Mouse (Mus musculus) cerebellum, adult 11 months (tissue): ENCODE measurements around the gene Bfsp1.

Experiments used
- DNase-seq: peaks from one replicate; pipeline ENCODE4 v3.0.0; 2022

The Bfsp1 gene

DNA sequence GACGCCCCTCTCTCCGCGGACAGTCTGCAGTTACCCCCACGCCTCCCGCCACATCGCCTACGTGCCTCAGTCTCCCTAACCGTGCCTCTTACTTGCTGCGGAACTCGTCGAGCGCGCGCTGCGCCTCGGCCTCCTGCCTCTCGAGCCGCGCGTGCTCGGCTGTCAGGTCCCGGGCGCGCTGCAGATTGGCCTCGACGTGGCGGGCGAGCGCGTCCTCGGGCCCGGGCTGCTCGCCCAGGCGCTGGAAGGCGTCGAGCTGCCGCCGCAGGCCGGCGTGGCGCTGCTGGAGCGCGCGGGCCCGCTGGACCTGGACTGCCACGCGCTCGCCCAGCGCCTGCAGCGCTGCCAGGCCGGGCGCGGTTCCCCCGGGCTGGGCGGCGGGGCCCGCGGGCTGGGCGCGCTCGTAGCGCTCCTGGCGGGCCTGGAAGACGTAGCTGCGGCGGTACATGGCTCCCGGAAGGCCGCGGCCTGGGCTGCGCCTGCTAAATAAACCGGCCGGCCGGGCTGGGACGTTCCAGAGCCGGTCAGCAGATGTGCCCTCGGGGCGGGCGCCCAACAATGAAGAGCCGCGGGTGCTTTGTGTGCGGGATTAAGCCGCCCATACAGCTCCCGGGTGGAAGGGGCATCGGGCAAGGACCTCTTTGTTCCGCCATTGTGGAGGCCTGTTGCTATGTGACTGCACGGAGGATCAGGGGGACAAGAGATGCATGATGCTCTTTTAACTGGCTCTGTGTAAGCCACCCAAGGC lies at the start of gene Bfsp1:
Gene Bfsp1, minus strand, starts transcription at position 690 of the 748 bp plus-strand sequence.
- DNase-seq: no peak

DNA sequence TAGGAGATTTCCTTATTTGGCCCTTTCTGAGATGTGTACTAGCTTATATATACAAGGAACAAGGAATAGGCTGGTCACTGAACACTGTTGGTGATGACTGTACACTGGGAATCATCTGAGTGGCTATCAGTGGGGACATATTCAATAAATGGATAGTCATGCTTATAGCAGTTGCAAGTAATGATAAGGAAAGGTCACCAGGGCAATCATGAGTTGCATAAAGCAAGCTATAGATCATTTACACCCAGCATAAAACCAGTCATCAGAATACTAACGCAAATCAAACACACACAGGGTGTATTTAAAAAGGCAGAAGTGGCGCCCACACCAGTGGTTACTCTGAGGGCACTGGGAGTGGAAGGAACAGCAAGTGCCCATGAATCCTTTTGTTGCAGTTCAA lies 49.2 kb upstream of the Bfsp1 start:
- DNase-seq: no peak

DNA sequence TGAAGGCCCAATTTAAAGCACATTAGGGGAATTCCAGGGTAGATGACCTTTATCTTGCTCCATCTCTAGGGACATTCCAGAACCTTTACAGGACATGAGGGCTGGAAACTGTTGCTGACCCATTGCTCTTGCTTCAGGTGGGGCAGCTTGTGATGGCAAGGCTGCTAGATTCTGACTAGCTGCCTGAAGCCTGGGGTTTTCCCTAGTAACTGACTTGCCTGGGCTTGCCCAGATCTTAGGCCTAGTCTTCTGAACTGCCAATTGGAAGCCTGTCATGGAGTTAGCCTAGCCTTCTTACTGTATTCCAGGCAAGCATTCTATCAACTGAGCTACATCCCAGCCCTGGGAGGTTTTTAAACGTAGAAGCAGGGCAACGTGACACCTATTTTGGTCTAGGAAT lies 46.3 kb upstream of the Bfsp1 start:
- DNase-seq: no peak

DNA sequence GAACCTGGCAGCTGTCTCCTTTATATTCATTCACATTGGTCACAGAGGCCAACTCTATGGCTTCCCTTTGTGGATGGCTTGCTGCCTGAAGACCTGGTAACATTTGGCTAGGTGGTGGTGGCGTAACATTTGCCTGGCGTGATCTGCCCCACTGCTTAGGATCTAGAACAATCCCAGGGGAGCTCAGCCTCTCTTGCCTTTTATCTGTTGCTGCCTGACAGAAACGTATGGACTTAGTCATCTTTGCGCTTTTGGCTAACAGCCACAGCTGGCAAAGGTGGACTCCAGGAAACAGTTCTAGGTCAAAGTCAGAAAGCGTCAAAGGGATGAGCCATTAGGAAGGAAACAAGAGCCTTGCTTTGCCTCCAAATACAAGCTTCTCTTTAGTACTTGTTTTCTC lies 41.9 kb upstream of the Bfsp1 start:
- no peak for DNase-seq

DNA sequence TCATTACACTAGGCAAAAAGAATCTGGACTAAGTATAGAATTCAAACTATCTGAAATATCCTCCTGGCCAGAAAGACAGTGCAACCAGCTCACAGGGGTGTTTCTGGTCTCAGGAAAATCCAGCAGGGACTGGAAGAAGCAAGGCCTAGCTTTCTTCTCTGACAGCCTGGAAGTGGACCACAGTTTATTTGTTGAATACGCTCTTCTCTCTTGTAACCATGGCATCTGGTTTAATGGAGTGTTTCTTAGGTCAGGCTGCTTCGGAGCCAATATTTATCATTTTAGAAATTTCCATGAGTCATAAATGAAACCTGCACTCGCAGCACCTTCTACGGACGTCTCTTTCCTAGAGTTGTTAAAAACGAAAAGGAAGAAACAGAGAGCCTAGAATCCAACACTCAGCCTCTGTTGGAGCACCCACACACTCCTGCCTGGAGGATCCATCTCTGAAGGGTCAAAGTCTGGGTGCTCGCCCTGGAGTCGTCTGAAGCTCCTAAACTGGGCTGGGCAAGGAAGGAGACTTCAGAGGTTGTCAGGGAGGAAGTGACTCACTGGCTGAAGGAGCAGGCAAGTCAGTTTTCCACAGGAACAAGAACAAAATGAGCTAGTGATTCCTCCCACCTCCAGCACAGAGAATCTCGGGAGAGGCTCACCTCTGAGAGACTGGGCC lies 40.5 kb upstream of the Bfsp1 start:
- no peak for DNase-seq

DNA sequence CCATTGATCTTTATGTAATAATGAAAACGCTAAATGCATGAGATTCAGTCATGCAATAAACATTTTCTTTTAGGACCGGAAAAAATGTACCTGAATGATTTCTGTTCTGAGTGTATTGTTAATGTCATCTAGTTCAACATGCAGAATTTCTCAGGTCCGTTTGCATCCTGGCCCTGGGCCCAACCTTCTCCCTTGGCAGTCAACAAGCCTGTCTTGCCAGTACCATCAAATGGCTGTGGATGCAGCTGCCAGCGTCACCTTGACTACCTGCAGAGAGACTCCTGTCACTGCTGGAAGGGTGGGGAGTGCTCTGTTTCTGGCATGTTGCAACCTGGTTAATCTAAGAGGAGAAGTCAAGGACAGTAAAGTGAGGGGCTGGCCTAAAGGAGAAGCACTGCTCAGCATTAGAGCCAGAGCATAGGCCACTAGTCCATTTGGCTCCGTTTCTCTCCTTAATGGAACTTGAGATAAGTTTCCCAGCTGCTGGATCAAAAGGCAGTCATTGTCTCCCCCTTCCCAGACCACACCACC lies 37.9 kb upstream of the Bfsp1 start:
- no peak for DNase-seq

DNA sequence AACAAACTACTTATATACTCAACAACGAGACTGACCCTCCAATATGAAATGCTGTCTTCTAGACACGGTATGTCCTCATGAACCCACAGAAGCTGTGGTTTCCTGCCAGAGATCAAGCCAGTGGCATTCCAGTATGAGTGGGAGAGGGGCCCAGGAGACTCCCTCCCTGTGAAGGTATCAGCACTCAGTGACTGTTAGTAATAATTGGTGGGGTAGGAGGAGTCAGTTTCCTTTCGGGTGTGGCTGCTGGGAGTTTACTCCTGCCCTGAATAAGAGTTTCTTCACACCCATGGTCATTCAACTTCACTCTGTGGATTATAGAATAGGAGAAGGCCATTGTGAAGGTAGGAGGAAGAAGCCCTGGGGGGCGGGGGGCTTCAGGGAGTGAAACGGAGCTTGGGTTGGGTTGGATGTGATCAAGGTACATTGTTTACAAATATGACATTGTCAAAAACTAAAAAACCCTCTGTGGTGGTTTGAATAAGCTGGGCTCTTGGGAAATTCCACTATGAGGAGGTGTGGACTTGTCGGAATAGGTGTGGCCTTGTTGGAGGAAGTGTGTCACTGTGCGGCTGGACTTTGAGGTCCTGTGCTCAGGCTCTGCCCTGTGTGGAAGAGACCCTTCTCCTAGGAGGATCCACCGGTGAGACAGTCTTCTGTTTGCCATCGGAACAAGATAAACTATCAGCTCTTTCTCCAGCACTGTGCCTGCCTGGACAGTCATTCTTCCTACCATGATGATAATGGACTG lies 36.7 kb upstream of the Bfsp1 start:
- DNase-seq: no peak

DNA sequence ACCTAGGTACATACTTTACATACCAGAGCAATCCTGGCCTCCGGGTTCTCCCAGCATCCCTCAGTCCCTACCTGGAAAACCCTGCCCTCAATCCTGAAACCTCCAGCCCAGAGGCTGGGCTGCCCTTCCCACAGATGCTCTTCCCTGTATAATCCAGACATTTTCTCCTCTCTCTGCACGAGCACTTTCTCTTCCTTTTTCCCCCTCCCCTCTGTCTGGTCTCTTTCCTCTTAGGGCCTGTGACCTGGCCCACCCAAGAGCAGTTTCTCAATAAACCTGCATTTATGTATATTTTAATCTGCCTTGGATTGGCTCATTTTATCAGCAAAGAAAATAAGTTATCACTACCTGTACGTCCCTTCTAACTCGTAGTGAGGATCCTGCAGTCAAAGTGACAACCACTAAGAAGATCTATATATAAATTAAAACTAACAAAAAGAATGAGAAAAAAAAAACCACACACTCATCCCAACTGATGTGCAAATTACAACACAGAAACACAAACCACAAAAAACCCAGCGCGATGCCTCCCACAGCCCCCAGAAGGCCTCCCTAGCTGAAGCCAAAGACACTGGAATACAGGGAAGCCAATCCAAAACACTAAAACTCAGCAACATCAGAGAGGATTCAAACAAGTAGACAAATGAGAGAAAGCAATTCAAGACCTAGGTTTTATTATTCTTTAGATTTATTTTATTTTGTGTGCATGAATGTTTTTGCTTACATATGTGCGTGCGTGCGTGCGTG lies 28.5 kb upstream of the Bfsp1 start:
- DNase-seq: no peak

DNA sequence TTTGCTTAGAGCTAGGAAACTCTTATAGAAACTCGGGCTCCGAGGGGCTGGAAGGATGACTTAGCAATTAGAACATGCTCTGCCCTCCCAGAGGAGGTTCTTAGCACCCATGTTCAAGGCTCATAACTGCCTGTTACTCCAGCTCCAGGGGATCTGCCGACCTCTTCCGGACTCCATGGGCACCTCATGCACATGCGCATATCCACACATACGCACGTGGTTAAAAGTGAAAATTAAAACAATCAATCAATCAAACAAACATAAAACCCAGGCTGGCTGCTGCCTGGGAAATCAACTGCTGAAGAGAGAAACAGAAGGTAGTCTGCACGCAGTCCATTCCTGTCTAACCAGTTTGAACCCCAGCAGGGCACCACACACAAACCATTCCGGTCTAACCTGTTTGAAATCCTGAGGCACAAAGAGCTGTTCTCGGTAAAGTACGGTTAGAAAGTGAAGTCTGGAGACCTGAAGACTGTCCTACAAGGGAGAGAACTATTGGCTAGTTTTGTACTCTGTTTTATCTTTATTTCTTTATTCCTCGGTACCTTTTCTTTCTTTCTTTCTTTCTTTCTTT lies 27.0 kb upstream of the Bfsp1 start:
- DNase-seq: no peak

DNA sequence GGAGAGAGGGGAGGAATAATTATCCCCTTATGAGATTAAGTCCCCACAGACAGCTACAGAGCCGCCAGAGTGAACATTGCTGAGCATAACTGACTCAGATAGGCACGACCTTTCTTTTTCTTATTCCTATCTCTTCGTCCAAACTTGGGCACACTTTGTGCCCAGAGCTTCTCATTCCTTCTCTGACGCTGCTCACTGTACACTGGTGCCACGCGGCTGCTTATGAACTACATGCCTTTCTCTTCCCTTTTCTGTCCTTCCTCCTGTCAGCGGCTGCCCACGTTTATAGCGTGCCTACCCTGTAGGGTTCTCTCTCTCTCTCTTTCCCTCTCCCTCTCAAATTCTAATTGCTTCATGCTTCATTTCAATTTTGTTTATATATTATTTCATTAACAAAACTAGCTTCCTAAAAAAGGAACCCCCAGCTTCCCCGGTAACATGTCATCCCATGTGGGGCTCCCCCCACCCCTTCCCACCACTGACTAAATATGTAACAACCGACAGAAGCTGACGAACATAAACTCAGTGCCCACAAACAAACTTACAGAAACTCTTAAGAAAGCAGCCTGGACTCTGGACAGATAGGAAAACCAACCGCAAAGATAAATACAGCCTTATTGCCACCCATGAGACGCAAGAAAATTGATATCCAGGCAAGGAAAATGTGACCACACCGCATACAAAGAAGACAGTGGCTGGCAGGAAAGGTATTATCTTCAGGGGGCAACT lies 26.3 kb upstream of the Bfsp1 start:
- DNase-seq: no peak

DNA sequence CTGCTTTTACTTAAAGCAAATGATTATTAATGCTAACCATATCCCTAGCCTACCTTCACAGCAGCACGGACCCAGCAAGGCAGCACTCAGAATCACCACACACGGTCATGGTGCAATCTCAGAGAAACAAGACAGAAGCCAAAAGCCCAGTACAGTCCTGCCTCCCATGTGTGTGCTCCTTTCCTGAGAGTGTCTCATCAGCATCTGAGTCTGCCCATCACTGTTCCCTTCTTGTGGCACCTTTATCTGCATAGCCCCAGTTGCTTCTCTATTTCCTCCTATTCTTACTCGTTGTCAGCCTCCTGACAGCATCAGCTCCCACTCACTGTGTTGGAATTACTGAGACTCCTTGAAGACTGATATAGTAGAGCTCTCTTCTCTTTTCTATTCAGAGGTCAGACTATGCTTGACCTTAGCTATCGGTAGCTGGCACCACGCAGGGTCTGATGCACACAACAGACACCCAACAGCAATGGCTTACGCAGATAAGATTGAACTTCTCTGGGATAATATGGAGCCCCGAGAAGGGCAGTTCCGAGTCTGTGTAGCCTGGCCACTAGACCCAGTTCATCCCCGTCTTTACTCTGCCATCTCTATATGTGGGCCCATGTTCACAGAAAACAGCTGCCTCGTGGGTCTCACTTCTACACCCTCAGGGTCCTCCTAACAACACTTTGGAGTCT lies 19.8 kb upstream of the Bfsp1 start:
- DNase-seq: no peak

DNA sequence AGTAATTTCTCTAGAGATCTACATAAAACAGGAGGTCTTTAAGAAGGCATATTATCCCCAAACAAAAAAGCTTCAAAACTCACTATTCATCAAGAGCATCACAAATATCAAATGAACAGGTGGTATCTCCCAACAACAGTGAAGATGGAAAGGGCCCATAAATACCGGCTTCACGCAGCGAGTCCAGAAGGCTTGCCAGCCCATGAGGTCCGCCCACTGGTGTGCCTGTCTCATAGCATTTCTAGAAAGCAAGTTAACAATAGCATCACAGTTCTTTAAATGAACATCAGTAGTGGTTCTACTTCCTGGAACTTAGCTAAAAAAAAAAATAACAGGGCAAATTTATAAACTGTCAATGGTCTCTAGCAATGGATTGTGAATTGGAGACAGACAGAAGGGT lies 19.0 kb upstream of the Bfsp1 start:
- DNase-seq: no peak

DNA sequence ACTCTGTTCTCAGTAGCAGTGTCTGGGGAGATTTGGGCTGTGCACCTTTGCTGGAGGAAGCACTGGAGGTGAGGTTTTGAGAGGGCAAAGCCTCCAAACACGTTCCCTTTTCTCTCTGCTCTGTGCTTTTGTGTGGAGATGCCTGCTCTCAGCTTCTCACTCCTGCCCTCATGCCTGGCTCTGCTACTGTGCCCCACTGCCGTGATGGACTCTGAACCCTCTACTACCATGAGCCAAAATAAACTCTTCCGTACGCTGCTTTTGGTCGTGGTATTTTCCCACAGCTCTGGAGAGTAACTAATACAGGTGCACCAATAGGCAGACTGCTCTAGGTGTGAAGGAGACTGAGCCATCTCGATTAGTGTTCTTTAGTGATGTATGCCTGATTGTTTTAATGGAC lies 16.3 kb upstream of the Bfsp1 start:
- DNase-seq: no peak

DNA sequence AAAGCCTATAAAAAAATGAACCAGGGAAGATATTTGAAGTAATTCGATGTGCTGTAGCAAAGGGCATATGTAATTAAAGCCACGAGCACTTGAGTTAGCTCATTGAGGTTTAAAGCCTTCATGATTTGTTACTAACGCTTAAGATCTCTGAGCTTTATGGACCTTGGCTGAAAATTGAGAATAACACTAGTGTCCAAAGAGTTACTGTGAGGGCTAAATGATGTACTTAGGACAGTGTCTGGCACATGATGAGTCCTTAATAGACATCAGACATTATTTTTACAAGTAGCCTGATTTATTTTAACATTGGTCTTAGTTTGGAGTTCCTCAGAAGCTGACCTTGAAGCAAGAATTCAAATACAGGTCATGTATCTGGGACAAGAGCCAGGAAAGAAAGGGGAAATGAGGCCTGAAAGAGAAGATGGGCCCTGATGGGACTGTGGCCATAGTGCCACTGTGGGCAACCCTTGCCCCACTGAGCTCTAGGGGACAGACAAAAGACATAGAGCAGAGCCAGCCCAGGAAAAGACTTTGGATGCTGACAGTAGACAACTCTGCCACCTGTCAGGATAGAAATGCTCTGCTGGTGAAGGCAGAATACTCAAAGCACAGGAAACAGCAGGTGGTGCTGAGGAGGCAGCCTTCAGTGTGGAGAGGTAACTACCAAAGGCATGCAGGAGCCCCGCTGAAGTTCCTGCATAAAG lies 14.1 kb upstream of the Bfsp1 start:
- DNase-seq: no peak

DNA sequence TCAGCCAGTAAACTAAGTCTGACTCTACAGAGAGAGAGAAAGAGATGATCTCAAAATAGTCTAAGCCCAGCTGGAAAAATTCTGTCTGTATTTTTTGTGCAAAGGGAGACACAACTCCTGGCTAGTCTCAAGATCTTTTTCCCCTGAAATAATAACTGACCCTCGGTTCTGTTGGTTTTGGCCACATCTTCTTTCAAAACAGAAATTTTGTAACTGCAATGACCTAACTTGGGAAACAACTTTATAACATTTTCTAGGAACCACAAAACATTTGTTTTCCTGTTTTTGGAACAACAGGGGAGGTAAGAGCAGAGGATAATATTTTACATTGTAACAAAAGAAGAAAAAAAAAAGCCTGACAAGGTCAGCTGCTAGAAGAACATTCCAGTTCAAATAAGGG lies 13.1 kb upstream of the Bfsp1 start:
- DNase-seq: no peak

DNA sequence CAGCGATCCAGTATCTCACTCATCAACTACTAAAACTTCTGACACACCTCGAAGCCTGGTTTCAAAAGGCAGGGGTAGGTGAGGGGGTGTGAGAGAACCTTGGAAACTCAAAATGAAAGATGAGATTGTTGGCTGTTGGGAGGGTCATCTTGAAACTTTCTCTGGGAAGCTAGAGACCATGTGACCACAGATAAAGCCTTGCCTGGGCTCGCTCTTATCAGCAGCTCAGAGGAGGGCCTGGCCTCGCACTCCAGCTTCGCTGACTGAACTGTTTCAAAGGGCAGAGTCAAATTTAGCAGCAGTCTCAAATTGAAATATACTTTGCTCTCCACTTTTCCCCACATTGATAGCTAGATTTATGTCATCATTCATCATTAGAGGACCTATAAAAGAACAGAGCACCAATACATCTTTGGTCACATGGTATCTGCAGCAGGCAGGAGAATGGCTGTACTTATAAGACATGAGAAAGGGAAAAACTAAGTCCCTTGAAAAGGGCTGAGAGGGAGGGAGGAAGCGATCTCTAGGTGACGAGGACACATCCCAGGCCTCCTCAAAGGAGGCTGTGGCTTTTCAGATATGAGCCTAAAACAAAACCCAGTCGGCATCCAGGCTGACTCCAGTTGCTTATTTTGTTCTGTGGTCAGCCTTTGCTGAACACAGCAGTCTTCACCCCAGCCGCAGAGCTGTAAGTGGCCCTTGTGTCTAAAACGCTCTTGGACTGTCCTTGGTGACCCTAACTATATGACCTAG lies 8.1 kb upstream of the Bfsp1 start:
- DNase-seq: no peak

DNA sequence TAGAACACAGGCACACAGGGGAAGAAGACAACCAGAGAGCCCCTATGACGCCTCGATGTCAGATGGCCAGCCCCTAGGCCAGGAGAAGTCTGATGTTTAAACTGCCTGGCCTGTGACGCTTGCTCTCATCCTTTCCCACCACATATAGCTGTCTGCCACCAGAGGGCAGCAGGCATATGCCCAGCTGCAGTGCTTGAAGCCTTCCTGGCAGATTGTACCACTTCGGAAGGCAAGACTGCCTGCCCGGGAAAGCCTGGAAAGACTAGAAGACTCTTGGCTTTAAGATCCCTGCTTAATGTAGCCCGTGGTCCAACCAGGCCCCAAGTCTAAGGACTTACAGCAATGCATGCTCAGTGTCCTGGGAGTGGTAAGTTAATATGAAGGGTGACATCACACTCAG lies 4.4 kb upstream of the Bfsp1 start:
- DNase-seq: peak; percentile 64

DNA sequence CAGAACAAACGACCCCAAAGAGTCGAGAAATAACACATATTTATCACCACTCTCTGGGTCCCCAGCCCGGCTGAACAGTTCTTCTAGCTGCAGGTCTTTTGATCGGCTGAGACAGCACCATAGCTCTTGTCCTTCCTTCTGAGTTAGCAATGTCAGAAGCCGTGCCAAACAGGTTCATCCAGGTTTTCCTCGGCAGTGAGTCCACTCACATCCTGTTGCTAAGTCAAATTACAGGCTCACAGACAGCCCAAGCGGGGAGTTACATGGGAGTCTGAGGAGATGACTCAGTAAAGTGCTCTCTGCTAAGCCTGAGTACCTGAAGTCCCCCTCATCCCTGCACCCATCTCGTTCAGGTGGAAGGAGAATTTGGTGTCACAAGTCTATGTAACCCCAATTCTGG lies 1.6 kb upstream of the Bfsp1 start:
- DNase-seq: no peak

DNA sequence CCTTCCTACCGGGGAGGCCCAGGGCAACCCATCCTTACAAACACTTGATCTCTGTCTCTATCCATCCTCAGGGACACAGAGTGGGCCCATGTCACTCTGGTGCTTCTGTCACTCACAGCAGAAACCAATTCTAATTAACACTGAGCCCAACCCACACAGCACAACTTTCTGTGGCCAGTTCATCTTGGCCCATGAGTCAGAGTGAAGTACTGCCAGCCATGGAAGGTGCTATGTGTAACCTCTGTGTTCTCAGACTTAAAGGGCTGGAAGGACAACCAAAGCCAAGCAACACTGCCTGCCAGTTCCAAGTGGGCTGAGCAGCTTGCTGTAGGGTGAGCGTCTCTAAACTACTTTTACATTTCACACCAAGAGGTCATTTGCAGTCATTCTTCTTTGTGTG lies 3.8 kb downstream of the Bfsp1 start:
- DNase-seq: no peak

DNA sequence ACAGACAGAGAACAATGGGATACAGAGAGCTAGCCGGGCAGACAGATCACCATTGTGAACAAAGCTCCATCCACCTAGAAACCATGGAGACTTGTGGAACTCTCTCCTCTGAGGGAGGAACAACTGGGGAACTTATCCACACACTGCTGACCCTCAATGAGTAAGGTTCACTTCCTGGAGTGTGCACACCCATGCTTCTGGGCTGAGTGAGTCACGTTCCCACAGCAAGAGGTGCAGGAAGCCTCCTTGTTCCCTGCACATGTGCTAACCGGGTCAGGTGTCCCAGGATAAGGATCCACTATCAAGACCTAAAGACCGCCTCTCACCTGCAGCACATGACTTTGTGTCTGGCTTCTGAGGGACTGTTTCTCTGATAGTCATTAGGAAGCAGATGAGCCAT lies 9.5 kb downstream of the Bfsp1 start:
- no peak for DNase-seq
